Mouse (Mus musculus): ENCODE measurements around the gene Efhb.

The Efhb gene

GRCm38 (mm10) chr17:53462603-53463495 is at the start of gene Efhb:
Efhb (minus strand) TSS chr17:53463321.
- peak; percentile 91 for DNase-seq

DNA sequence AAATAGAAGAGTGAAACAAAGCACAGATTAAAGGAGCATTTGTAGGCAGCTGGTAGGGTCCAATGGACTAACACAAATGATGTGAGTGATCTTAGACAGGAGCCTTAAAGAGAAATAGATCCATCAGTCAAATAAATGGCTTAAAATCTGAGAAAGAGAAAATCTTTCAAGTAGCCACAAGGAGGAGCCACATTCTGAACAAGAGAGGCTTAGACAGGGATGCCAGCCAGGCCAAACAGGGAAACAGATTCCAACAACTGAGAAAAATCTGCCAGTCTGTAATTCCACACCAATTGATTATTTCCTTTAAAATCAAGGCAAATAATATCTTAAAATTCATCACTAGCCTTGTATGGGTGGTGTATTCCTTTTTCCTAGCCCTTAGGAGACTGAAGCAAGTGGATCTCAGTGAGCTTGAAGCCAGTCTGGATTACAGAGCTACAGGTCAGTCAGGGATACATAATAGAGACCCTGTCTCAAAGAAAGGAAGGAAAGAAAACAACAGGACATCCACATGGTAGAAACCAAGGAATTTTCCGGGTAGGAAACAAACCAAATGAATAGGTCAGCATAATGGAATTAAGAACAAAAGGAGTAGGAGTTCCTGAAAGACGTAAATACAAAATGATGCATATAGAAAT is 49.3 kb upstream of the Efhb start:
- peak; percentile 16 for DNase-seq

DNA sequence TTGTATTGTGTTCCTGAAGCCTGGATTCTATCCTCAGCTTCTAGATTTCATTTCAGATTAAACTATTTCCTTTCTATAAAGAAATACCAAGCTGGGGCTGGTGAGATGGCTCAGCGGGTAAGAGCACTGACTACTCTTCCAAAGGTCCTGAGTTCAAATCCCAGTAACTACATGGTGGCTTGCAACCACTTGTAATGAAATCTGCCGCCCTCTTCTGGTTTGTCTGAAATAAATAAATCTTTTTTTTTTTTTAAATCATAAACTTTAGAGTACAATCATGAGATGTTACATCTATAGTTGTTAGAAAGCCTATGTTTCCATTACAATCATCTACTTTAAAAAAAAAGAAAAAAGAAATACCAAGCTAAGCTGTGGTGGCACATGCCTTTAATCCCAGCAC is 39.8 kb upstream of the Efhb start:
- no peak for DNase-seq

DNA sequence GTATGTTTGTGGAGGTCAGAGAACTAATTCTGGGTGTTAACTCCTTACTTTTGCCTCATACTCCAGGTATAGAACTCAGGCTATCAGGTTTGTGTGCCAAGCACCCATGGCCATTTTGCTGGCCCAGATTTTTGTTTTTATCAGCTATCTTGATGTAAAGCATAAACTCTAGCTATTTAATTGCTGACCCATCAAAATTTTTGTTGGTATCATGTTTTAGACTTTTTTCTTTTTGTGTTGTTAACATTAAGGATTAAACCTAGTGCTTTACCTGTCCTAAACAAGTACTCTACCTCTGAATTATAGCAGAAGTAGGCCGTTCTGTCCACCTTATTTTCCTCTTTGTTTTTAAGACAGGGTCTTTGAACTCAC is 25.9 kb upstream of the Efhb start:
- no peak for DNase-seq

DNA sequence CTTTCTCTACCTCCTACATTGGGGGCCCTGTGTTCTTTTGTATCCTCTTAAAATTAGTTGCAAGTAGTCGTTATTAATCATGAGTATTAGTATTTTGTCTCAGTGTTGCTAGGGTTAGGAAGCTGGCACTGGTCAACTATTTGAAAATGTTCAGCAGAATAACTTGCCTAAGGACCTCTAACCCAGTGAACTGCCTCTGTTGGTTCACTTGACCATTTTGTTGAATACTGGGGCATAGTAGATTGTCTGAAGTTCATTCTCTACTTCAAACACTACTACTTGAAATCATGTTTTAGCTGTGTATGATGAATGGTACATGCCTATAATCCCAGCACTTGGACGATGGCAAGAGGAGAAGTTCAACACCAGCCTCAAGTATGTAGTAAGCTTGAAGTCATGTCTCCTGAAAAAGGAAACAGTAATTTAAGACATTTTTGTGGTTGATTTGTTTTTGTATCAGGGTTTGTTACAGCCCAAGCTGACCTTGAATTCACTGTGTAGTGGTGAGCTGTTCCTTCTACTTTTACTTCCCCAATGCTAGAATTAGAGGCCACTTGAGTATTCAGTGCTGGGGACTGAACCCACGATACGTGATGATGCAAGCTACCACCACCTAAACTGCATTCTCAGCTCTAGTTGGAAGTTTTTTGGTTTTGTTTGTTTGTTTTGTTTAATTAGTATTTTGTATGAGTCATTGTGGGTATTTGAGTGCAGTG is 25.3 kb upstream of the Efhb start:
- DNase-seq: no peak

- DNase-seq: no peak
Observed at GRCm38 (mm10) chr17:53480433-53480832, 17.3 kb upstream of the Efhb start.

DNA sequence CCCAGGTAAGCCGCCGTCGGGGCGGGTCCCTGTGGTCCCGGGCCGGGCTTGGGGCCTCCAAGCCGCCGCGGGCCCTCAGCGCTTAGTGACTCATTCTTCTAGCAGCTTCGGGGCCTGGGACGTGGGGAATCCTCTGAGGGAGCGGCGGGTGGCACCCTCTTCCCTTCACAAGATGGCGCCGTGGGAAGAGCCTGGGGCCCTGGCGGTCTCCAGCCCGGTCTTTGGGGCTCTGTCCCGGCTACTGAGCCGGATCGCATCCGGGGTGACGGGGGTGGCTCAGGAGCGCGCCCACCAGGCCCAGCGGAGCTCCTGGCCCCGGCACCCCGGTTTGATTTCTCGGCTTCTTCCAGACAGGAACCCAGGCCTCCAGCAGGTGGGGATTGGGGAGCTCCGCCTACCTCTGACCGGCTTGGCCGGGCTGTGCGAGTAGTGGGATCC is 16.5 kb upstream of the Efhb start:
- DNase-seq: peak; percentile 48

DNA sequence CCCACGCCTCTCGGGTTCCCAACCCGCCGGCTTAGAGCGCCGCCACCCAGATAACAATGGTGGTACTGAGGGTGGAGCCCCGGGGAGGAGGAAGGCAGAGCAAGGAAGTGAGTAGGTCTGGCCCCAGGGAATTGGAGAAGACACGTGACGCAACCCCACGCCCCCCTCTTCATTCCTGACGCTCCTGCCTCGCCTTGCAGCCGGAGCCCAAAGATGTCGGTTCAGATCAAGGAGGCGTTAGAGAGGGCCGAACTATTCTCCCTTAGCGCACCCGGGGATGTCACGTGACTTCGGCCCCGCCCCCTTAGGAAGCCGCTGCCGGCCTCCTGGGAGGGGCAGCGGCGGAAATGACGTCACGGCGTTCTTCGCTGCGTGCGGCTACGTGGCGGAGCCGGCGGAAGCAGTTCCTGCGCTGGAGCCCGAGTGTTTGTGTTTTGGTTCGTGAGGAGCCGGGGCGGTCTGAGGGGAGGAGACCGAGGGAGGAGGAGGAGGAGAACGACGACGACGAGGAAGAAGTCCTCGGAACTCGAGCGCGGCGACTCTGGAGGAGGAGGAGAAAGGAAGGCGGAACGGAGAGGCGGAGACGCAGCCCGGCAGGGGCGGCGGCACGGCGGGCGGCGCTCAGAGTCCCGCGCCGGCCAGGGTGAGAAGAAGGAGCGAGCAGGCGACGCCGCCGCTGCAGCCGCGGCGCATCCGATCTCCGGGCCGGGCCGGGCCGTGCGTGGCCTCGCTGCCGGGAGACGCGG is 15.9 kb upstream of the Efhb start, which contains the start of gene Rab5a:
Gene Rab5a (plus strand): TSS at position 377 of the 746 bp plus-strand sequence.
- DNase-seq: peak; percentile 100

GRCm38 (mm10) chr17:53478066-53478857 is 15.1 kb upstream of the Efhb start:
- no peak for DNase-seq

DNA sequence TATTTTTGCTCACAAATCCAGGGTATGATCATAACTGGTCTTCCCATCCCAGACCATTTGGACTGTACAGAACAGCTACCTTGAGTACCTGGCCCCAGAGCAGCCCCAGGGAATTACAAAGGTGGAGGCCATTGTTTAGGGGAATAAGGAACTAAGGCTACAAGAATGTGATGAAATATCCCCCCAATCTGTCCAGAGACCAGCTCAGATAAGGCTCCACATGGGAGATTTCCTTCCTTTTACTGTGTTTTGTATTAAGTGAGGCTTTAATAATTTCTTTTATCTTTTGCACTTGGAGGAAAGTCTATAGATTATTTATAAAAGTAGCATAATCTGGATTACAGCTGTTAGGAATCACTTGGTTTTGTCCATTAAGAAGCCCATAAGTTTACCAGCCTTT is 5.6 kb upstream of the Efhb start:
- no peak for DNase-seq

DNA sequence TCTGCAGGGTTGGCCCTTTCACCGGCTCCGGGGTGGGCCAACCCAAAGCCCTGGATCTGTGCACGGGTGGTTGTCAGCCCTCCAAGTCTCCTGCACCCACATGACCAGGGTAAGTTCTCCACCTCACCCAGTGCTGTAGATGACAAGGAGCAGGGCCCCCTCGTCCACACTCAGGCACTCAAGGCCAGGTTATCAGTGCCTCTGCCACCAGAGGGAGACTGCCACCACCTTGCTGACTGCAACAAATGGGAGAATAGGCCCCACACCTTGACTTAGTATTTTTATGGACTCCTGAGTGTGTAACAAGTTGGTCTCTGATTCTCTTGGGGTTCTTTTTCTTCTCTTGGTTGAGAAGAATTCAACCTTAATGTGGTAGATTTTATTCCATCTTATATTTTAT is 2.4 kb upstream of the Efhb start:
- peak; percentile 29 for DNase-seq

DNA sequence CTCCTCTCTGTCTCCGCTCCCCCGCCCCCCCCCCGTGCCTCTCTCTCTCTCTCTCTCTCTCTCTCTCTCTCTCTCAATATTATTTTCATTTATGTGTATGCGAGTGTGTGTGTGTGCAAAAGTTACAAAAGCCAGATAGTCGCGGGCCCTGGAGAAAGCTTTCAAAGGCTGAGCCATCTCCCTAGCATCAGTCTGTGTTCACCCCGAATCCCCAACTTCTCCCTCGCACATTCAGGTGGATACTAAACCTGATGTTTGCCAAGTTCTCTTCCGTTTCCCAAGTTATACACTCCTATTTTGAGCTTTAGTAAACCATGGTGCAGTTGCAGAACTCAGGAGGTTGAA is 347 bp upstream of the Efhb start:
- no peak for DNase-seq

- no peak for DNase-seq
Observed at GRCm38 (mm10) chr17:53456742-53457141, 6.4 kb downstream of the Efhb start.

DNA sequence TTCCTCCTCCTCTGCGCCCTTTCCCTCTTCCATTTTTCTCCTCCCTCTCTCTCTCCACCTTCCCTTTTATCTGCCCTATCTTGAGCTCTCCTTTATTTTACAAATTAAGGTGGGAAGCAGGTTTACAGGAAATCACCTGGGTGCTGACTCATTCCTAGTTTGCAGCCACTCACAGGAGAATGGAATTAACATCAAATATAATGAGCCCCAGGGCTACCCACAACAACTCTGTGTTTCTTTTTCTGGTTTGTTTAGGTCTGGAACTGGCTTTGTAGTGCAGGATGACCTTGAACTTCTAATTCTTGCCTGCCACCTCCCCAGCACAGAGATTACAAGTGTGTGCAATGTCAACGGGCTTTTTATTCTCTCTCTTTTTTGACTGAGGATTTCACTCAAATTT is 7.0 kb downstream of the Efhb start:
- no peak for DNase-seq

- peak; percentile 48 for DNase-seq
Observed at GRCm38 (mm10) chr17:53402689-53403306, 60.3 kb downstream of the Efhb start.

GRCm38 (mm10) chr17:53393201-53393600 is 69.9 kb downstream of the Efhb start:
- no peak for DNase-seq

DNA sequence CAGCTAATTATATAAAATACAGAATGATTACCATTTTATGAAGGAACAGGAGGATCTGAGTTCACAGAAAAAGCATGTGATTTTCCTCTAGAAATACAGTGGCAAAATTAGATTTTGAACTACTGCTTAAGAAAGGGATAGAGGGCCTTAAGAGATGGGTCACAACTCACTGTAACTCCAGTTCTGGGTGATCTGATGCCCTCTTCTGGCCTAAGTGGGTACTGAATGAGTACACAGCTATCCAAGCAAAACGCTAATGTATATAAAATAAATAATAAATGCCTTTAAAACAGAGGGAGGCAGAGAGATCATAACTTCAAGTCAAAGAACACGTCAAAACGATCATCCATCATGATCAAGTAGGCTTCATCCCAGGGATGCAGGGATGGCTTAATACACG is 73.6 kb downstream of the Efhb start:
- peak; percentile 47 for DNase-seq

- DNase-seq: no peak
Observed at GRCm38 (mm10) chr17:53387581-53388473, 75.3 kb downstream of the Efhb start.

DNA sequence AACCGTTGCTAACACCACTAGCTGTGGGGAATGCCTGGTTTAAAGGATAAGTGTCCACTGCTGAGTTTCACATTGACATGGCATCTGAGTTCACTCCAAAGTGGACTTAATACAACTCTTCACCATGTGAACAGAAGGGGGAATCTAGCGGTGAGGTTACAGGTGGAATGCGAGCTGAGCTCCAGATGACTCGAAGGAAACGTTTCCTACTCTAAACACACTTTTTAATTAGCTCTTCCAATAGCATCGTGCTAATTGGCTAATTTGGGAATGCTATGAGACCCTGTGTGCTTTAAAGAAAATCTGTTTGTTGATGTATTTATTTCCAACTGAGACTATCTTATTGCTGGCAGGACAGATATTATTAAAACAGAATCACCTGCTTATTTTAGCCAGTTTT is 76.3 kb downstream of the Efhb start:
- no peak for DNase-seq

GRCm38 (mm10) chr17:53364111-53364510 is 99.0 kb downstream of the Efhb start:
- DNase-seq: no peak
